Mouse (Mus musculus) midbrain, embryonic 16.5 days (tissue): ENCODE results near the gene Apobec3. TPM values are rescaled to one million over a fixed set of nuclear protein-coding genes. Genes with fewer than 3 reads are reported as not detected.
"Not testable (repeated sequence)": the region's sequence is repeated elsewhere in the genome, so short reads cannot be mapped to it uniquely, and the experiment has no call there.

Experiments used
- ATAC-seq: fragments of 200-750 bp; cut with Nextera tagmentation; 2 replicates; pipeline ENCODE4 v1.8.0; 2017; ENCODE audit warnings: moderate TSS enrichment
- H3K27ac ChIP-seq: fragments of 300-500 bp; sonication (generic); 2 replicates; pipeline ENCODE4 v1.5.1; 2014; ENCODE audit warnings: mild to moderate bottlenecking, low read length, mixed read lengths
- H3K27me3 ChIP-seq: fragments of 300-500 bp; sonication (generic); 2 replicates; pipeline ENCODE4 v1.6.1; 2014; ENCODE audit warnings: low read depth, low read length, mixed read lengths; ENCODE audit not compliant: control insufficient read depth, insufficient read depth
- H3K36me3 ChIP-seq: fragments of 300-500 bp; sonication (generic); 2 replicates; pipeline ENCODE4 v1.6.1; 2014; ENCODE audit warnings: mild to moderate bottlenecking, low read length, moderate library complexity, mixed read lengths; ENCODE audit not compliant: control insufficient read depth, insufficient read depth
- H3K4me1 ChIP-seq: fragments of 300-500 bp; sonication (generic); 2 replicates; pipeline ENCODE4 v1.6.1; 2014; ENCODE audit warnings: mild to moderate bottlenecking, low read length, mixed read lengths; ENCODE audit not compliant: control insufficient read depth, insufficient read depth
- H3K4me2 ChIP-seq: fragments of 300-500 bp; sonication (generic); 2 replicates; pipeline ENCODE4 v1.6.1; 2014; ENCODE audit warnings: mild to moderate bottlenecking, low read length, mixed read lengths
- H3K4me3 ChIP-seq: fragments of 300-500 bp; sonication (generic); 2 replicates; pipeline ENCODE4 v1.5.1; 2014; ENCODE audit warnings: low read depth, mild to moderate bottlenecking, low read length, moderate library complexity, mixed read lengths
- H3K9ac ChIP-seq: fragments of 300-500 bp; sonication (generic); 2 replicates; pipeline ENCODE4 v1.6.1; 2014; ENCODE audit warnings: low read depth, low read length, mixed read lengths
- H3K9me3 ChIP-seq: fragments of 300-500 bp; sonication (generic); replicated peaks from 2 replicates; pipeline ENCODE4 v1.6.1; 2014; ENCODE audit warnings: mild to moderate bottlenecking, low read length, mixed read lengths; ENCODE audit not compliant: control insufficient read depth, poor library complexity, severe bottlenecking
- WGBS: fragments of 180-500 bp; shearing (Covaris S2); extraction: QIAGEN DNeasy Blood & Tissue Kit; methylation state at CpG from one replicate; pipeline ENCODE4 v1.1.7; 2014; 5-methylcytosine and 5-hydroxymethylcytosine counted together
- polyA plus RNA-seq: library from polyadenylated mRNA; unstranded; fragments of >200 nt; fragmentation: Nextera tagmentation; extraction: Ambion mirVana; gene quantifications from 2 replicates; pipeline ENCODE4 v1.2.1, GENCODE M21; 2015

The Apobec3 gene
- polyA plus RNA-seq, 1 experiment from 2014 or later = 3.8 TPM

- Histone ChIP-seq H3K9ac (no peak overlapping the region), H3K4me2 (no peak overlapping the region), H3K9me3 (no peaks in the 10 kb centered on the region), H3K4me3 (no peak overlapping the region), H3K27me3 (no peaks in the 10 kb centered on the region), H3K27ac (no peak overlapping the region), H3K36me3 (no peaks in the 10 kb centered on the region), H3K4me1 (no peaks in the 10 kb centered on the region)
- no peak for ATAC-seq
- WGBS = 86% methylated on average over 2 of the region's 2 CpGs
Measured at GRCm38 (mm10) chr15:79901399-79901798, 9.9 kb downstream of the Apobec3 start.

GRCm38 (mm10) chr15:79903081-79903480 lies 11.6 kb downstream of the Apobec3 start:
- H3K36me3 ChIP-seq, H3K4me3 ChIP-seq, ATAC-seq, H3K27ac ChIP-seq, H3K4me2 ChIP-seq, H3K9ac ChIP-seq, H3K27me3 ChIP-seq, H3K4me1 ChIP-seq, H3K9me3 ChIP-seq: not testable (repeated sequence)
- WGBS = 96% methylated on average over 8 of the region's 8 CpGs

- H3K27ac ChIP-seq = no peak overlapping the region
- no peaks in the 10 kb centered on the region for H3K27me3 ChIP-seq
- H3K36me3 ChIP-seq = no peaks in the 10 kb centered on the region
- ATAC-seq = no peak
- H3K4me1 ChIP-seq = no peaks in the 10 kb centered on the region
- no peak overlapping the region for H3K4me2 ChIP-seq
- H3K4me3 ChIP-seq = no peak overlapping the region
- H3K9me3 ChIP-seq = no peaks in the 10 kb centered on the region
- no peak overlapping the region for H3K9ac ChIP-seq
Measured at GRCm38 (mm10) chr15:79903963-79904362, 12.5 kb downstream of the Apobec3 start.

GRCm38 (mm10) chr15:79904678-79905077 lies 13.2 kb downstream of the Apobec3 start:
- not testable (repeated sequence) for ATAC-seq, H3K4me3 ChIP-seq, H3K4me1 ChIP-seq, H3K4me2 ChIP-seq, H3K36me3 ChIP-seq, H3K27ac ChIP-seq, H3K27me3 ChIP-seq, H3K9me3 ChIP-seq, H3K9ac ChIP-seq
- WGBS = 82% methylated on average over 11 of the region's 11 CpGs

GRCm38 (mm10) chr15:79905211-79905610 lies 13.8 kb downstream of the Apobec3 start:
- H3K4me2 ChIP-seq = no peak overlapping the region
- no peaks in the 10 kb centered on the region for H3K27me3 ChIP-seq
- no peak overlapping the region for H3K27ac ChIP-seq
- H3K9me3 ChIP-seq = no peaks in the 10 kb centered on the region
- H3K9ac ChIP-seq = no peak overlapping the region
- WGBS = 66% methylated on average over 12 of the region's 12 CpGs
- no peaks in the 10 kb centered on the region for H3K4me1 ChIP-seq
- ATAC-seq = no peak
- no peaks in the 10 kb centered on the region for H3K36me3 ChIP-seq
- no peak overlapping the region for H3K4me3 ChIP-seq

- no peaks in the 10 kb centered on the region for H3K4me1 ChIP-seq
- no peaks in the 10 kb centered on the region for H3K9me3 ChIP-seq
- no peaks in the 10 kb centered on the region for H3K27me3 ChIP-seq
- no peak for ATAC-seq
- no peak overlapping the region for H3K27ac ChIP-seq
- H3K4me2 ChIP-seq = no peak overlapping the region
- H3K4me3 ChIP-seq = no peak overlapping the region
- no peaks in the 10 kb centered on the region for H3K36me3 ChIP-seq
- no peak overlapping the region for H3K9ac ChIP-seq
- 48% methylated on average over 14 of the region's 14 CpGs for whole genome bisulfite sequencing
Measured at GRCm38 (mm10) chr15:79906855-79907254, 15.4 kb downstream of the Apobec3 start.

GRCm38 (mm10) chr15:79909006-79909405 lies 17.5 kb downstream of the Apobec3 start:
- not testable (repeated sequence) for H3K27ac ChIP-seq, H3K4me1 ChIP-seq, H3K36me3 ChIP-seq, H3K4me3 ChIP-seq, ATAC-seq, H3K4me2 ChIP-seq, H3K9me3 ChIP-seq, H3K27me3 ChIP-seq, H3K9ac ChIP-seq
- WGBS = 82% methylated on average over 3 of the region's 3 CpGs

- not testable (repeated sequence) for H3K27me3 ChIP-seq, H3K36me3 ChIP-seq, ATAC-seq, H3K9me3 ChIP-seq, H3K4me3 ChIP-seq, H3K9ac ChIP-seq, H3K4me1 ChIP-seq, H3K4me2 ChIP-seq, H3K27ac ChIP-seq
- 64% methylated on average over 1 of the region's 1 CpGs for WGBS
Measured at GRCm38 (mm10) chr15:79910812-79911211, 19.4 kb downstream of the Apobec3 start.

- Histone ChIP-seq H3K4me3 (no peak overlapping the region), H3K4me1 (no peaks in the 10 kb centered on the region), H3K27me3 (no peaks in the 10 kb centered on the region), H3K9me3 (no peaks in the 10 kb centered on the region), H3K4me2 (no peak overlapping the region), H3K27ac (no peak overlapping the region), H3K9ac (no peak overlapping the region), H3K36me3 (no peaks in the 10 kb centered on the region)
- WGBS = 86% methylated on average over 8 of the region's 8 CpGs
- ATAC-seq = no peak
Measured at GRCm38 (mm10) chr15:79911339-79911738, 19.9 kb downstream of the Apobec3 start.
